Mouse (Mus musculus) cerebellum, adult 2 months (tissue): Measurements from ENCODE around the gene Ocln.

Experiments used
- CTCF ChIP-seq: fragments of 200-500 bp; IDR thresholded peaks from 2 replicates; pipeline ENCODE4 v1.5.1; 2011; ENCODE audit warnings: low read depth, mild to moderate bottlenecking, control low read depth, low read length, moderate library complexity, borderline replicate concordance; ENCODE audit not compliant: insufficient read depth
- POLR2A ChIP-seq: fragments of 200-500 bp; IDR thresholded peaks from 2 replicates; pipeline ENCODE4 v1.6.1; 2011; ENCODE audit warnings: low read length, control low read depth, borderline replicate concordance; ENCODE audit not compliant: insufficient read depth

DNA sequence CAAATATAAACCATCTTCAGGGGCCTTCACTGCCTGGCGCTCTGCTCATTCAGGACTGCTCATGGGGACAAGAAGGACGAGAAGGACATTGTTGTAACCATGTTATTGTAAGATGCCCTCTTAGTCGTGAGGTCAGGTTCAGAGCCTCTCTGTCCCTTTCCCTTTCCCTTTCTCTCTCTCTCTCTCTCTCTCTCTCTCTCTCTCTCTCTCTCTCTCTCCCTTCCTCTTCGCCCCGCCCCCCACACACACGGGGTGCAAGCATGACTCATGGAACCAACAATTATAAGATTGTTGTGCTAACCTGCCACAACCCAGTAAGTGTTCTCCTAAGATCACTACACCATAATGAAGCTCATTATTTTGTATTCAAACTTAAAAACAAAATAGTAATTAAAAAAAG is 29.6 kb upstream of the Ocln start:
- TF ChIP-seq CTCF, result no peak
- no peak for TF ChIP-seq POLR2A
